Mouse (Mus musculus) cerebellum, adult 2 months (tissue): ENCODE measurements around the gene Ramp3.

Experiments
- CTCF ChIP-seq: fragments of 200-500 bp; IDR thresholded peaks from 2 replicates; pipeline ENCODE4 v1.5.1; 2011; ENCODE audit warnings: low read depth, mild to moderate bottlenecking, control low read depth, low read length, moderate library complexity, borderline replicate concordance; ENCODE audit not compliant: insufficient read depth
- POLR2A ChIP-seq: fragments of 200-500 bp; IDR thresholded peaks from 2 replicates; pipeline ENCODE4 v1.6.1; 2011; ENCODE audit warnings: low read length, control low read depth, borderline replicate concordance; ENCODE audit not compliant: insufficient read depth

- TF ChIP-seq POLR2A: no peak
- TF ChIP-seq CTCF: peak; percentile 91
These were observed 3.4 kb upstream of the Ramp3 start for GRCm38 (mm10) chr11:6654903-6655302.
